Mouse (Mus musculus): ENCODE measurements at regions not wholly inside any gene's neighbourhood (a gene's known extent, or its start where the extent isn't known, plus 50 kb on each side); places are given as distances from the start of the nearest gene placed in this dataset.
A peak's percentile ranks its signal among the peaks of the same experiment; 100 is the strongest.

DNA sequence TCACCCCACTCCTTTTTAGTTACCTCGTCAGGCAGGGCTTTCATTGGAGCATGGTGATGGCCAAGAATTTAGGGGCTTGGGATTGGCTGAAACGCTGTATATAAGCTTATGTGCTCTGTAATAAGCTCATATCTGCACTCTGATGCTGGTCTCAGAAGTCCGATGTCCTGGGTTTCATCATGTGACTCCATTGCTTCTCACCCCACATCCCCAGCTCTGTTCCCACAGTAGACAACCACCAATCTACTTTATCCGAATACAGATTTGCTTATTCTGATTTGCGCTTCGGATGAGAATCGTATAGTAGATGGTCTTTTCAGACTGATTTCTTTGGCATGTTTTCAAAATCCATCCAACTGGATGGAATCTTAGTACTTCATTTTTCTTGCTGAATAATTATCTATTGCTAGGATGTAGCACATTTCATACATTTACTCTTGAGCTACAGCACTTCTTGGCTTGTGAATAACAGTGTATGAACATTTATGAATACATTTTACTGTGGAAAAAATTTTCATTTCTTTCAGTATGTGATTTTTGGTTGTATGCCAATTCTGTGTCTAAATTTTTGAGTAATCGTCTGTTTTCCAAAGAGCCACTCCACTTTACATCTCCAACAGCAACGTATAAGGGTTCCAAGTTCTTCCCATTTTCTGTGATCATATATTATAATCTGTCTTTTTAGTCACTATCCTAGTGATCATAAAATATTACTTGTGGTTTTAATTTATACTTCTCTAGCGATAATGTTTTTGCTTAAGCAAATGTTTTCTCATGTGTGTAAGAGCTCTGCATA, 185.7 kb downstream of the Hace1 start:
- DNase-seq, result no peak

DNA sequence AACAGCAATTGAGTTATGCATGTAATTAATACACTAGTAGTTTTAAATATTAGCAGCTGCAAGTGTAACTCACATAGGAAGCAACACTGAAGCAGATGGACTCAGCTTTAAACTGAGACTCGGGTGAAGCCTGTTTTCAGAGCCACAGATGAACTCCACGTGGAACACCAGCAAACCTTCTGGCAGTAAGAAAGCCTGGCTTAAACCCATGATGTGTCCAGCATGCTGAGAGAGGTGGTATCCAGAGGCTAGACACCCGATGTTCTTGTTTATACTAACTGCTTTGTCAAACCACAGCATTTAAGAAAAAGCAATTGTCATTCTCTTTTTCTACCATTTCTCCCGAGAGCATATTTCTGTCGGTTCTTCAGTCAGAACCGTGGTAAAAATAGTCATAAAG, 202.1 kb downstream of the Hace1 start:
- no peak for DNase-seq

DNA sequence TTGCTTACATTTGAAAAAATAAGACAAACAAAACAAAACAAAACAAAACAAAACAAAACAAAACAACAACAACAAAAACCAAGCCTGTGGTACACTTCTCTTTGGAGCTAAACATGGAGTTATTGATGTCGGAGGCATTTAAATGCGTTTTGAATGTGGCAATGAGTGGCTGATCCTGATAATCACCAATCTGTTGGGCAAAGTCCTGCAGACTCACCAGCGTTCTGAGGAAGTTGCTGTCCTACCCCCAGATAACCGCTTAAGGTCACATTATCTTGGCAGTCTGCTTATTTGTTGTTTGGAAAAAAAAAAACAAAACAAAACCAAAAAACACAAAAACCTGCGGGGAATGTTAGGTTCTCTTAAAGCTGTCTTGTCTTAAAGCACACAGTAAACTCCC, 205.4 kb downstream of the Hace1 start:
- DNase-seq, result no peak

DNA sequence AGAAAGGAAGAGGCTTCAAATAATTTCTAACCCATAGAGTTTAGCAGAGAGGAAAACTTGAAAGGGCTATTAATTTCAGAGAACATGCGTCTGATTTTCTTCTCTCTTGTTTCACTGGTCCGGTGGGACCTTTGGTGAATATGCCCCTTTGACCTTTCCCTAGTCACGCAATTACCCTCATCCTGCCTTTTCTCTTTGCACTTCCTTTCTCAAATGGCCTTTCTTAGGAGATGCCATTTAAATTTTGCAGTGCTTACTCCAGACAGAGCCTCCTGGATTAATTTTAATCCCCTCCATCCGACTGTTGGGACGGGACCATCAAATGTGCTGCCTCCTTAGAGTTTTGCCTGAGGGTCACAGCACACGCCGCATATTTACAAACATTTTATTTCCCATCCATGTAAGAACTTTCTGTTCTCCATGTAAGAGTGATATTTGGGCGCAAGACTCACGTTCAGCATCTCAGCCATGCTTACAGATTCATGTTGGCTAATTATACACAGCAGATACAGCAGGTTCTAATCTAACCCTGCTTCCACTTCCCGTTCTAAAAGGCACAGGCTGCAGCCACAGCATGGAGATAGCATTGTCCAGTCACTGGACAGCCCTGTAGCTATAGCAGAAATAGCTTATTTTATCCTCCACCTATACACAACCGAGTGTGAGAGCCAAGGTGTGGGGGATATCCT, 206.0 kb downstream of the Hace1 start:
- DNase-seq, result no peak

DNA sequence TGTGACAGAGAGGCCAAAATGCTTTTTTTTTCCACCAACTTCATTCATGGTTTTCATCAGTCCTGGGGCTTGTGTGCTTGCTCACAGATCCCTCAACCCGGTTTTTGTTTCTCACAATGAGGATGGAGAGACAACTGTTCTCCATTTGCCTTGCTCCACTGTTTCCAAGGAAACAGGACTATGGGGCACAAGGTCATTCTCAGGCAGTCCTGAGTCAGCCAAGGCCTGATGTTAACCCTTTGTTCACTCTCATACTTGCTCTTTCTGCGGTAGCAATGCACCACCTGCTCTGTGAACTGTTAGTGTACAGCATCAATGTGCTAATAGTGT, 206.5 kb downstream of the Hace1 start:
- no peak for DNase-seq

GRCm38 (mm10) chr10:45784575-45784974, 206.9 kb downstream of the Hace1 start:
- DNase-seq, result no peak

GRCm38 (mm10) chr10:45788356-45788755, 210.7 kb downstream of the Hace1 start:
- no peak for DNase-seq

DNA sequence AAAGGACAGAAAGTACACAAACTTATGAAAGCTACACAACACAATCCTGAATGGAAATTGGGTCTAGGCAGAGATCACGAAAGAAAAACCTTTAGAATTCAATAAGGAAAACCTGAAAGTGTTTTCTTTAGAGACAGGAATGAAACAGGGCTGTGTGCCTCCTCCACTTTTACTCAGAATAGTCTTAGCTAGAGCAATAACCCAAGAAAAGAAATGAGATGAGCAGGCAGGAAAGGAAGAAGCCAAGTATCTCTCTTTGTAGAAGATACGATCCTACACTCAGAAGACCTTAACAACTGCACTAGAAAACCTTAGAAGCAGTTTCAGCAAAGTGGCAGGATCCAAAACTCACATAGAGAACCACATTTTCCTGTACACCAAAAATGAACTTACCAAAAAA, 218.0 kb downstream of the Hace1 start:
- no peak for DNase-seq

- DNase-seq, result no peak
Measured at GRCm38 (mm10) chr10:45800070-45800851, 222.6 kb downstream of the Hace1 start.

GRCm38 (mm10) chr10:45801463-45801862, 223.8 kb downstream of the Hace1 start:
- no peak for DNase-seq

DNA sequence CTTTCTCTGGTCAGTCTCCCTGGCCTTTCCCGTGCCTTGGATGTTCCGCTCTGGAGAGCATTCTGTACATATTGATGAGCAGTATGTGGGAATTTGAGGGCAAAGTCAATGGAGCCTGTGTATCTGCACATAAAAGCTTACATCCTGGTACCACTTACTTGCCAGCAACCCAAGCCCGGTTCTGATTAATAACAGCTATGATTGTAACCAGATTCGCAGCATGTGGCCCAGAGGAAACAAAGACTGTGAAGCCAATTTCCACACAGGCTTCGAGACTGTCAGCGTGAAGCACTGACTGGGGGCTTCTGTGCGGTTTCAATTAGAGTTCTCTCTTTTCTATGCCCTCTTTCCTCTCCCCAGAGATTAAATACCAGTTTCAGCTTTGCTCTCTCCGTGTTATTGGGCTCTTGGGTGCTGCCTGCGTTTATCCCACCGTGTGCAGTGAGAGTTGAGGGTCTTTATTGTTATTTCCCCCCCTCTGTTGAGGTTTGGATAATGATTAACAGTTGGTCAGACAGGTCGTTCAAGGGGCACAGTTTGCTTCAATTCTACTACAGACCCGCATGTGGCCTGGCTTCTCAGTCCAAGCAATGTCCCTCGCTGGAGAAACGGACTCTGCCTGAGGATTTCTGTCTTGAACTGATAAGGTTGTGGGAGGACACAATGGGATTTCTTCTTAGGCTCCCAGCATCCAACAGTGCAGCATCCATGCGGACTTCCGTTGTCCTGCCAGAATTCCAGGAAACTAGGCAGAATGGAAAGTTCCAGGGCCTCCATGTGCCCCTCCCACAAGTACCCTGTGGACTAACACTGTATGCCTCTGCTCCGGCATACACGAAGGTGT, 229.6 kb downstream of the Hace1 start:
- no peak for DNase-seq

GRCm38 (mm10) chr10:45811882-45812281, 234.3 kb downstream of the Hace1 start:
- no peak for DNase-seq

DNA sequence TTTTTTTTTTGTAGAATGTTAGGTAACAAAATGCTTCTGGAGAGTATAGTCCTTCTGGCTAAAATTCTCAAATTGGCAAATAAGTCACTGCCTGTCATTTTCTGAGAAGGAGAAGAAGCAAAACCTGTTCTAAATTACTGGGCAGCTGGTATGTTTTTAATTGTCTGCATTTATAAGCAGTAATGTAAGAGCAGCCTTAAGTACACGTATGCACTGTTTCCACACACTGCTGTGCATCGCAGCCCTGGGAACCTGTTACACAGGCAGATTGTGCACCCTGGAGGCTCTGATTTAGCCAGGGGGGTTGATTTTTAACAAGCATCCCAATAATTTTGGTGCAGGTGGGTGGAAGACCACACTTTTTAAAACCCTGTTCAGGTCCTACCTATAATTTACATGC, 236.2 kb downstream of the Hace1 start:
- no peak for DNase-seq

DNA sequence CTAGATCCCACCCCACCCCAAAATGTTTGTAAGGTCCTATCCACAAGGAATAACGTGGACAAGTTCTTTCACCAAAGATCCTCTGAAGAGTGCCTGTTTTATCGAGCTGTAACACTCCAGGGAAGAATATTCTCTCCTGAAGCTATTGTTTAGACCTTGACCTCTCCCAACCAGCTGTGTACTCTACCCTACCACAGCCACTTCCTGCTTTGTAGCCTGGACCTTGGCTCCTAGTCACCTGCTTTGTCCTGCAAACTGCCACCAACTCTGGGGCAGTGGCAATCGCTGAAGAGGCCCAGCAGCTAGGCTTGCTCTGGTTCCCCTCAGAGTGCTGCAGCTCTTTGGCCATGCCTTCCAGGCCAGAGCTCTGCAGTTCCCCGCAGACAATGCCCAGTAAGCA, 239.1 kb downstream of the Hace1 start:
- DNase-seq, result no peak

DNA sequence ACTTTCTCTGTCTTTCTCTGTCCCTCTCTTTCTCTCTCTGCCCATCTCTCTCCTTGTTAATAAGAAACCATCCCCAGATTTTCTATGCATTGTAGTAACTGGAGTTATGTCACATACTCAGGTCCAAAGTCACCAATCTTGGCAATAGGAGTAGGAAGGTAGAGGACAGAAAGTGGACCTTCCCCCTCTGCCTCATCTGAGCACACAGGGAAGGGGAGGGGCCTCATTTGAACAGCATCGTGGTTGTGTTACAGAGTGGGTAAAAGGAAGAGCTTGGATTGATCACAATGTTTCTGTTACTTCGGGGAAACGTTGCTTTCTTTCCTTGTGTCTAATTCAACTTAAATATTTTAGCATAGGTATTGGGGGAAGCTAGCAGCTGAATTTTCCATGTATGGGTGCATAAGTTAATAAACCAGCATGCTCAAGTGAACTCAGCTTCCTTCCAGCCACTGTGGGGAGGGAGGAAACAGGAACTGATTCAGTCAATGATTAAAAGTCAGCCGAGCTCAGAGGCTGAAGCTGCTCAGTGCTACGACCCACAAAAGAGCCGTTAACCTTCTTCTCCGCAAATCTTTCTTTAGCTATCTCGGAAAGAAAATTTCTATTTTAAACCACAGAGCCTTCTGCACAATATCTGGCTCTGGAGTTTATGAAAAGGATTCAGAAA, 243.5 kb downstream of the Hace1 start:
- no peak for DNase-seq

- DNase-seq, result no peak
Measured at GRCm38 (mm10) chr10:45822251-45822650, 244.6 kb downstream of the Hace1 start.

DNA sequence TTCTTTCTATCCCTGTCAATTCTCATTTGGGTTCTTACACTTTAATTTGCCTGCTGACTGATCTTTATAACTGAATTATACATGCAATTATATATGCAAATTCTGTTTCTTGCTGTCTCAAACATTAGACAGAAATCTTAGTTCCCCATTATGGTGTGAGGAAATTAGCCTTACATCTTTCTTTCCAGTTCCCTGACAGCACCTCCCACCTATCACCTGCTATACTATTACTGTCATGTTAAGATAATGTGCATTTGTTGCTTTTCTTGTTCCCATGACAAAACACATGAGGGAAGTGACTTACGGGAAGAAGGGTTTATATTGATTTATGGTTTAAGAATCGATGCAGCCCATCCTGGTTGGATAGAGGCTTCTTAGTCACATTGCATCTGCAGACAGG, 246.0 kb downstream of the Hace1 start:
- DNase-seq, result no peak

GRCm38 (mm10) chr10:45848654-45849053, 271.0 kb downstream of the Hace1 start:
- DNase-seq, result no peak

- DNase-seq, result no peak
Measured at GRCm38 (mm10) chr10:45849841-45850240, 272.2 kb downstream of the Hace1 start.

DNA sequence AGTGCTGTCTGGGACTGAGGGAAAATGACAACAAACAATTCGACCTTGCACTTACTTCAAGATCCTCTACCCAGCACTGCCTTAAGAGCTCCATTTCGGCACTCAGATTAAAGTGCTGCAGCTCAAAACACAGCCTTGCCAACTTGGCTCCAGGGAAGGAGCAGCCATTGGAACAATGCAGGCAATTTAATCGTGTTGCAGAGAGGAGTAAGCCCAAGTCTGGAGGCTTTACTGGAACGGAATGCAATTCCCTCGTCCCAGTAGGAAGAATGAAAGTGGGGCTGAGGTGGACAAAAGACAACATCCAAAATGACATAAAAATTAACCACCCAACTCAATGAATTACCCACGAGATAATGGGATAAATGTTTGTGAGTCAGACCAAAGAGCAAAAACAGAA, 273.0 kb downstream of the Hace1 start:
- peak; percentile 16 for DNase-seq

- no peak for DNase-seq
Measured at GRCm38 (mm10) chr10:45852688-45853087, 275.1 kb downstream of the Hace1 start.

DNA sequence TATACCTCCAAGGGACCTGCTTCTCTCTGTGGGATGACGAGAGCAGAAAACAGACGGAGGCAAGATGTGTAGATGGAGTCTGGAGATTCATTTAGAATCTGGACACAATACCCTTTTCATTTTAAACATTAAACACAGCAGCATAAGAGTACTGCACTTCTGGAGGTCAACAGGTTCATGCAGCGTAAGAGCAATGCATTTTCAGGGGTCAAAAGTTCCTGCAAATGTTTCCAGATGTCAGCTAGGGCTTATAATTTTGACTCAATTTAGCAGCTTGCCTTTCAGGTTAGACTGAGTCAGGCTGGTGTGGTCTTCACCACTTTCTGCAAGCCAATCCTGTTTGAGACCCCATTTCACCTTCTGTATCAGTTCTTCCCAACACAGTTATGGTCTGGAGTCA, 277.9 kb downstream of the Hace1 start:
- DNase-seq, result no peak

All from gastrocnemius, postnatal 25 days (tissue).